Mouse (Mus musculus) neural tube, embryonic 11.5 days (tissue): ENCODE measurements around the gene Coro2b. TPM values are rescaled to one million over a fixed set of nuclear protein-coding genes. Genes with fewer than 3 reads are reported as not detected.

ENCODE experiments used
- ATAC-seq: fragments of 200-750 bp; cut with Nextera tagmentation; 2 replicates; pipeline ENCODE4 v1.8.0; 2017; ENCODE audit warnings: moderate number of reproducible peaks, mild to moderate bottlenecking, moderate TSS enrichment, moderate library complexity; ENCODE audit not compliant: insufficient read depth, low FRiP score, low TSS enrichment
- DNase-seq: peaks from one replicate; pipeline ENCODE4 v3.0.0-alpha.2; 2015; ENCODE audit warnings: low spot score
- H3K27ac ChIP-seq: fragments of 300-500 bp; sonication (generic); 2 replicates; pipeline ENCODE4 v1.5.1; 2014; ENCODE audit warnings: low read depth, mild to moderate bottlenecking, low read length
- H3K27me3 ChIP-seq: fragments of 300-500 bp; sonication (generic); 2 replicates; pipeline ENCODE4 v1.6.1; 2014; ENCODE audit warnings: mild to moderate bottlenecking, low read length, mixed read lengths; ENCODE audit not compliant: control insufficient read depth, insufficient read depth
- H3K36me3 ChIP-seq: fragments of 300-500 bp; sonication (generic); 2 replicates; pipeline ENCODE4 v1.6.1; 2014; ENCODE audit warnings: mild to moderate bottlenecking, low read length, moderate library complexity, mixed read lengths; ENCODE audit not compliant: control insufficient read depth, insufficient read depth
- H3K4me1 ChIP-seq: fragments of 300-500 bp; sonication (generic); 2 replicates; pipeline ENCODE4 v1.6.1; 2014; ENCODE audit warnings: low read length, mixed read lengths; ENCODE audit not compliant: control insufficient read depth, insufficient read depth
- H3K4me2 ChIP-seq: fragments of 300-500 bp; sonication (generic); 2 replicates; pipeline ENCODE4 v1.6.1; 2014; ENCODE audit warnings: low read depth, mild to moderate bottlenecking, moderate library complexity
- H3K4me3 ChIP-seq: fragments of 300-500 bp; sonication (generic); 2 replicates; pipeline ENCODE4 v1.5.1; 2014; ENCODE audit warnings: low read depth, low read length
- H3K9ac ChIP-seq: fragments of 300-500 bp; sonication (generic); 2 replicates; pipeline ENCODE4 v1.6.1; 2014; ENCODE audit warnings: mild to moderate bottlenecking, low read length
- H3K9me3 ChIP-seq: fragments of 300-500 bp; sonication (generic); 2 replicates; pipeline ENCODE4 v1.6.1; 2016; ENCODE audit warnings: low read length; ENCODE audit not compliant: control insufficient read depth
- WGBS: fragments of 180-500 bp; shearing (Covaris S2); extraction: QIAGEN DNeasy Blood & Tissue Kit; methylation state at CpG from one replicate; pipeline ENCODE4 v1.1.7; 2014; 5-methylcytosine and 5-hydroxymethylcytosine counted together
- polyA plus RNA-seq: library from polyadenylated mRNA; unstranded; fragments of >200 nt; fragmentation: Nextera tagmentation; extraction: Ambion mirVana; gene quantifications from 2 replicates; pipeline ENCODE4 v1.2.1, GENCODE M21; 2014

Coro2b gene
- polyA plus RNA-seq, 1 experiment from 2014 or later, result 23.7 TPM

DNA sequence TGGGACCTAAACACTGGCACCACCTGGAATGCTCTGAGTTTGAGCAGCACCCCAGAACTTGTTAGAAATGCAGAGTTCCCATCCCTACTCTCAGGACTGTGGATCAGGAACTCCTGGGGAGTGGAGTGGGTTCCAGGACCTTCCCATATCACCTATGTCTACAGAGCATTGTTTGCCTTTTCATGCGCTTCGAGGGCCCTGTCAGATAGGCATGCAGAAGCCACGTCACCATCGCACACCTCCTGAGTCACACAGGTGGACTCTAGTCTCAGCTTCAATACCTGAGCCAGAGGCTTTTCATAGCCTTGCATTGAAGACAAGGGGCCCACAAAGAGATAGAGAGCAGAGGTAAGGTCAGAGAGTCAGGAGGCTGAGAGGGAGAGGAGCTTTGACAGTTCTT is 7.0 kb upstream of the Coro2b start:
- WGBS, result 94% methylated on average over 4 of the region's 4 CpGs
- no peaks in the 10 kb centered on the region for H3K27me3 ChIP-seq
- no peaks in the 10 kb centered on the region for H3K9me3 ChIP-seq
- no peak overlapping the region for H3K4me3 ChIP-seq
- no peak overlapping the region for H3K4me2 ChIP-seq
- DNase-seq (no peak), ATAC-seq (no peak)
- H3K9ac ChIP-seq, result no peak overlapping the region
- H3K36me3 ChIP-seq, result no peaks in the 10 kb centered on the region
- H3K4me1 ChIP-seq, result 0 out of 2 replicates have a peak, but pooled peaks cover 3% of the 10 kb centered on the region
- H3K27ac ChIP-seq, result no peak overlapping the region

DNA sequence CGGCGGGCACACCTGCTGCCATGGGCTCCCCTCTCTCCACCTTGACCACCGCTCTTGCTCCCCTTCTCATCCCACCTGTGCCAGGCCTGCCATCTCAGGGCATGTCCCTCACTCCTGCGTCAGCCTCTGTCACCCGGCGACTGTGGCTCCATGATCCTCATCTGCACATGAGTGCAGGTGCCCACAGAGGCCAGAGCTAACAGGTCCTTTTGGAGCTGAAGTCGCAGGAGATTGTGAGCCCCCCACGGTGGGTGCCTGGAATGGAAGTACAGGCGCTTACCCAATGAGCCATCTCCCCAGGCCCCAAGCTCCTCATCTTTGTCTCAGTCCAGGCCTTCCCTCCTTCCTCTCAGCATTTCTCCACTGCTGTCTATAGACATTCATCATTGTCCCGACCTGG is 4.8 kb upstream of the Coro2b start:
- H3K9me3 ChIP-seq, result no peaks in the 10 kb centered on the region
- ATAC-seq (no peak), DNase-seq (no peak)
- peaks cover 10% of the 10 kb centered on the region for H3K4me1 ChIP-seq
- H3K36me3 ChIP-seq, result no peaks in the 10 kb centered on the region
- H3K27me3 ChIP-seq, result no peaks in the 10 kb centered on the region
- H3K4me2 ChIP-seq, result no peak overlapping the region
- WGBS, result 66% methylated on average over 10 of the region's 10 CpGs
- H3K4me3 ChIP-seq, result no peak overlapping the region
- H3K9ac ChIP-seq, result 0 out of 2 replicates have a peak overlapping the region, but pooled peaks have one; percentile 20
- 0 out of 2 replicates have a peak overlapping the region, but pooled peaks have one; percentile 21 for H3K27ac ChIP-seq

DNA sequence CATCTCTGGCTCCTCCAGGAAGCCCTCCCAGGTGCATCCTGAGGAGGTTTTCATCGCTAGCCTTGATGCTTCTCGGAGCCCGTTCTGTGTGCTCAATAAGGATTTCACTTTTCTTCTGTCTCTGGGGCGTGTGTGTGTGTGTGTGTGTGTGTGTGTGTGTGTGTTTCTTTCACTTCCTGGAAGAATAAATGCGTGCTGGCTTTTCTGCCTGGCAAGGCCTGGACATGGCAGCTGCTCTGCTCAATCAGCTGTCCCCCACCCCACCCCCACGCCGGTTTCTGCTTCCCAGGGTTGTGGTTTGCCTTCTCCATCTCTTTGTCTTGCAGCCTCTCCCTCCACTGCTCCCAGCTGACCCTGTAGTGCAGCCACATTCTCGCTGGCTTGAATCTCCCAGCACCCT is 4.3 kb upstream of the Coro2b start:
- peaks cover 13% of the 10 kb centered on the region for H3K4me1 ChIP-seq

DNA sequence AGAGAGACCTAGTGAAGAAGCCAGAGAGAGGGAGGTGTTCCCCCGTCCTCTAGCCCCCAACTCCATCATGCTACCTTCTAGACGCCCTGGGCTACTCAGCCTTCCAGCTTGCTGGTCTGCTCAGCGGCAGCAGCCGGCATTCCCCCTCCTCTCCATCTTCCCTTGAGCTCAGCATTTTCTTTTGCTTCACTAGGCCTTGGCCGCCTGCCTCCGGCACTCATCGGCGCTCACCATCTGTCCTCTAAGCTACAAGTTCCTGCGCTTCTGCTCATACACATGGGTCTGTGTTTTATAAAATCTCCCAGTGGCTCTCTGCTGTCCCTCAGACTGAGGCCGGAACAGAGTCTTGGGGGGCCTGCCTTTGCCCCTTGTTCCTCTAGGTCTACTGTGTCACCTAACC is 3.9 kb upstream of the Coro2b start:
- ATAC-seq (no peak), DNase-seq (peak; percentile 42)
- no peaks in the 10 kb centered on the region for H3K9me3 ChIP-seq
- 60% methylated on average over 7 of the region's 10 CpGs for WGBS
- H3K4me1 ChIP-seq, result peaks cover 16% of the 10 kb centered on the region
- H3K4me2 ChIP-seq, result no peak overlapping the region
- no peaks in the 10 kb centered on the region for H3K36me3 ChIP-seq
- H3K4me3 ChIP-seq, result no peak overlapping the region
- H3K27ac ChIP-seq, result no peak overlapping the region
- no peaks in the 10 kb centered on the region for H3K27me3 ChIP-seq
- no peak overlapping the region for H3K9ac ChIP-seq

More for the DNA sequence above, 4.3 kb upstream of the Coro2b start:
- H3K4me3 ChIP-seq, result no peak overlapping the region
- H3K27ac ChIP-seq, result 0 out of 2 replicates have a peak overlapping the region, but pooled peaks have one; percentile 21
- 0 out of 2 replicates have a peak overlapping the region, but pooled peaks have one; percentile 20 for H3K9ac ChIP-seq
- no peak overlapping the region for H3K4me2 ChIP-seq
- ATAC-seq (no peak), DNase-seq (no peak)
- WGBS, result 52% methylated on average over 8 of the region's 8 CpGs
- no peaks in the 10 kb centered on the region for H3K27me3 ChIP-seq
- H3K36me3 ChIP-seq, result no peaks in the 10 kb centered on the region
- H3K9me3 ChIP-seq, result no peaks in the 10 kb centered on the region

DNA sequence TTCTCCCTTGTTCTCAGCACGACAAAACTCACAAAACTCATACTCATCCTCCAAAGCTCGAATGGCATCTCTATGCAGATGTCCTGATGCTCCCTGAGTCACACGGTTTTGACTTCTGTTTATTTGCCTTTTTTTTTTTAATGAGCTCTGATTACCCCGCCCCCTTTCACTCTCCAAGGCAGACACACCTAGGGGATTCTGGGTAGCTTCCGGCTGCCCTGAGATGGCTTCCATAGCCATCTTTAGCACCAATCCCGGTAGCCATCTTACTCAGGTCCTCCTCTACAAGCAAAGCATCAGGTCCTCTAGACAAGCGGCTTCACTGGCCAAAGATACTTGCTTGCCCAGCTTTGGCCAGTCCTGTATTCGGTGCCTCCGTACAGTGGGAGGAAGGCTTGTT is 3.3 kb upstream of the Coro2b start:
- WGBS, result 85% methylated on average over 9 of the region's 9 CpGs
- no peak for ATAC-seq
- no peaks in the 10 kb centered on the region for H3K27me3 ChIP-seq

DNA sequence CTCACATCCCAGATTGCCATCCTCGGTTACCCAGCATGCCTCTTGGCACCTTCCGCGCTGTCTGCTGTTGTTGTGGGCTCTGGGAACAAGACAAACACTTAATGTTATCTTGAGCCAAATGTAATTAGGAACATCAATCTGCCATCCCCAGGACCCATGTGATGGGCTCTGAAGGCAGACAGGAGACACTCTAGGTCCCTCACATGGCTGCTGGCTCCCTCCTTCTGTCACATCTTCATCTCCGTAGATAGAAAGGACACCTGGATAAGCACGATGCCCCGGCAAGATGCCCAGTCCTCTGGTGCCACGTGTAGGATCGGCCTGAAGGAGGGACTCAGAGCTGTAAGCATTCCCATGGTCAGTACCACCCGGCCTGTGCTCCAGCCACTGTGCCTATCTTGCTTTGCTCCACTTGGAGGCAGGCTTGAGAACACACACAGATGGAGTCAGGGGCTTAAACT is 2.4 kb upstream of the Coro2b start:
- no peaks in the 10 kb centered on the region for H3K9me3 ChIP-seq
- WGBS, result 81% methylated on average over 9 of the region's 9 CpGs
- ATAC-seq (no peak), DNase-seq (no peak)
- no peaks in the 10 kb centered on the region for H3K36me3 ChIP-seq
- H3K4me2 ChIP-seq, result no peak overlapping the region
- H3K4me1 ChIP-seq, result peaks cover 20% of the 10 kb centered on the region
- no peak overlapping the region for H3K9ac ChIP-seq
- H3K27ac ChIP-seq, result no peak overlapping the region
- no peak overlapping the region for H3K4me3 ChIP-seq
- no peaks in the 10 kb centered on the region for H3K27me3 ChIP-seq

More for the DNA sequence above, 3.3 kb upstream of the Coro2b start:
- Histone ChIP-seq H3K27ac (no peak overlapping the region), H3K4me1 (peaks cover 20% of the 10 kb centered on the region), H3K36me3 (no peaks in the 10 kb centered on the region), H3K9ac (no peak overlapping the region), H3K4me3 (no peak overlapping the region), H3K4me2 (no peak overlapping the region), H3K9me3 (no peaks in the 10 kb centered on the region)
- DNase-seq, result no peak

DNA sequence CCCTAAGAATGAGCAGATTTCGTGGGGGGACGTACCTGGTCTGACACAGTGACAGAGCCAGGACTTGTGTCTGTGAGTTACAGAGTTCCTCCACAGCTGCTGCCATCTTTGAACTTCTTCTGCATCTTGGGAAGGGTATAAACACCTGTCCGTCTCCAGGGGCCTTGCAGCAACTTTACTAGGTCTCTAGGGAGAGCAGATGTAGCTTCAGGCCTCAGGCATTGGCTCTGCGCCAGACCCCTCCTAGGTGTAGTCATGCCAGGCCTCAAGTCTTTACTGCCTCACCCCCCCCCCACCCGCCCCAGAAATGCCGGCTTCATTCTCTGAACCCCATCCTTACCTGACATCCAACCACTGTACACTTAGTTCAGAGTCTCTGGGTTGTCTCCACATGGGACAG is 1.1 kb upstream of the Coro2b start:
- Histone ChIP-seq H3K9ac (no peak overlapping the region), H3K9me3 (no peaks in the 10 kb centered on the region), H3K27ac (no peak overlapping the region), H3K27me3 (no peaks in the 10 kb centered on the region), H3K4me1 (peaks cover 22% of the 10 kb centered on the region), H3K4me3 (no peak overlapping the region), H3K36me3 (no peaks in the 10 kb centered on the region), H3K4me2 (no peak overlapping the region)
- WGBS, result 87% methylated on average over 6 of the region's 6 CpGs
- DNase-seq, result no peak
- ATAC-seq, result no peak

DNA sequence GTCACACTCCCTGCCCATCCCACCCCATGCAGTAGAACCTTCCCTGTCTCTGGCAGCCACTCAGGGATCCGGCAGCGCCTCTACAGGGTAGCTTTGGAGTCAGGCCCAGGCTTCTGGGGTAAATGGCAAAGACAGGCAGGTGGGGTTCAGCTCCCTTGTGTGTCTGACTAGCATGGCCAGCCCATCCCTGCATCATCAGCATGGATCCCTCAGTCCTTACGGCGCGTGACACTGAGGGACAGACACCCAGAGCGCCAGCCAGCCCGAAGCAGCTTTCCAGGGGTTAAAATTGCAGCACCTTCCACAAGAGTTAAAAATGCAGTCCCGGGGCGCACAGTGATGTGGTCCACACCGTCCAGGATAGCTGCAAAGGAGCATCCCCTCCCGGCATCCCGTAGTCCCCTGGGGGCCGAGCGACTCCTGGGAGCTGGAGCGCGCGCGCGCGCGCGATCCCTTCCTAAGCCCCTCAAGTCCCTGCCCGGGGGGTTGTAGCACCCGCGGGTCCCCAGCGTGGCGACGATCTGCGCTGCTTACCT is 657 bp downstream of the Coro2b start:
- Histone ChIP-seq H3K9ac (peak overlapping the region; percentile 92), H3K27me3 (no peaks in the 10 kb centered on the region), H3K4me1 (peaks cover 34% of the 10 kb centered on the region), H3K27ac (peak overlapping the region; percentile 87), H3K4me3 (peak overlapping the region; percentile 73), H3K36me3 (no peaks in the 10 kb centered on the region), H3K9me3 (no peaks in the 10 kb centered on the region), H3K4me2 (peak overlapping the region; percentile 81)
- 4% methylated on average over 28 of the region's 29 CpGs for WGBS
- ATAC-seq (peak; percentile 45; the same call in 1 of the 2 replicates), DNase-seq (no peak)

DNA sequence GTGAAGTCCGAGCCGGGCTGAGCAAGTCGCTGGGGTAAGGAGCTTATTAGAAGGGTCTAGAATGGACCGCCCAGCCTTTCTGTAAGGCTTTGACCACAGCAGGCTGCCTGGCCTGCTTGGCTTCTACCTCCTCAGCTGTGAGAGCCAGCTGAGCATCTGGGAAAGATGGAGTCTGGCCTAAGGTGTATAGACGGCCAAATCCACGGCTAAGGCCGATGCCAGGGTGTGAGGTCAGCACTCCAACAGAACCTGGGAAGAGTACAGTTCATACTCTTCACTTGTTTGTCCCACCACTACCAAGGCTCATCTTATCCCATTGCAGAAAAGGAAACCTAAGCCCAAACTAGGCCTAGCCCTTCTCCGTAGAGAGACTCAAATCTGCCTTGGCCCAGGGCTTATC is 1.3 kb downstream of the Coro2b start:
- Histone ChIP-seq H3K9ac (peak overlapping the region; percentile 92), H3K4me2 (peak overlapping the region; percentile 81), H3K27ac (no peak overlapping the region), H3K36me3 (no peaks in the 10 kb centered on the region), H3K9me3 (no peaks in the 10 kb centered on the region), H3K27me3 (no peaks in the 10 kb centered on the region), H3K4me1 (peaks cover 37% of the 10 kb centered on the region), H3K4me3 (peak overlapping the region; percentile 73)
- DNase-seq (no peak), ATAC-seq (no peak)
- WGBS, result 81% methylated on average over 8 of the region's 8 CpGs
